Mouse (Mus musculus): ENCODE data around the gene Gm28897.
"Not testable (repeated sequence)": the region's sequence is repeated elsewhere in the genome, so short reads cannot be mapped to it uniquely, and the experiment has no call there.

Gm28897 gene

GRCm38 (mm10) chrY:80926695-80927094 is at the start of gene Gm28897:
Gm28897 (plus strand) TSS chrY:80926995.
- H3K36me3 ChIP-seq (ENCODE audit: insufficient read depth, low read length); H3K27me3 ChIP-seq (ENCODE audit: insufficient read depth, low read length); H3K4me1 ChIP-seq (replicated peaks; ENCODE audit: low read depth, low read length); H3K4me3 ChIP-seq (replicated peaks; ENCODE audit: low read length); H3K9me3 ChIP-seq (ENCODE audit: low read length): not testable (repeated sequence)

All from E14TG2a.4 (cell line).